Mouse (Mus musculus): ENCODE results near the gene Prune2. TPM values are rescaled to one million over a fixed set of nuclear protein-coding genes. Genes with fewer than 3 reads are reported as not detected.

Prune2 gene
- polyA plus RNA-seq, 1 experiment: 0.48 TPM

DNA sequence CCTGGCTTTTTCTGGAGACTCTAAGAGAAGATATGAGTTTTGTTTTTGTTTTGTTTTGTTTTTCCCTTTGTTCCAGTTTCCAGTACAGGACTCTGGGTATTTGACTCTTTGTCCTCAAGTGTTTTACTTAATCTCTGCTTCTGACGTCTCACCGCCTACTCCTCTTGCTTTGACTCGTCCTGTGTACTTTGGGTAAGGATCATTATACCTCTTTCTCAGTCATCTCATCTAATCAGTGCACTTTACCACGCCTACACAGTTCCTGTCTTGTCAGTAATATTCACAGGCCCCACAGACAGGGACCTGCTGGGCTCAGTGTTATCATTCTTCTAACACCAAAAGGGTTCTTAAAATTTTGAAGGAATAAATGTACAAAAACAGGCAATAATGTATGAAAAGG, 312.8 kb downstream of the Prune2 start:
- Histone ChIP-seq H3K27ac (ENCODE audit: insufficient read depth, low read depth, low read length) (no peak overlapping the region), H3K36me3 (ENCODE audit: control insufficient read depth, insufficient read depth, low read length) (no peaks in the 10 kb centered on the region), H3K27me3 (replicated peaks; ENCODE audit: control insufficient read depth, insufficient read depth, low read length) (no peaks in the 10 kb centered on the region), H3K4me1 (ENCODE audit: control insufficient read depth, insufficient read depth, low read length) (no peaks in the 10 kb centered on the region), H3K4me3 (ENCODE audit: insufficient read depth, low read depth, low read length) (no peak overlapping the region)
- no peak for TF ChIP-seq POLR2A (IDR thresholded peaks at IDR 0.05; ENCODE audit: low read depth, low read length)
- TF ChIP-seq CTCF (conservative IDR thresholded peaks at IDR 0.05; ENCODE audit: insufficient read depth, insufficient read length, low read depth, low read length): no peak
- no peak for DNase-seq
- 85% methylated on average over 4 of the region's 4 CpGs for WGBS

DNA sequence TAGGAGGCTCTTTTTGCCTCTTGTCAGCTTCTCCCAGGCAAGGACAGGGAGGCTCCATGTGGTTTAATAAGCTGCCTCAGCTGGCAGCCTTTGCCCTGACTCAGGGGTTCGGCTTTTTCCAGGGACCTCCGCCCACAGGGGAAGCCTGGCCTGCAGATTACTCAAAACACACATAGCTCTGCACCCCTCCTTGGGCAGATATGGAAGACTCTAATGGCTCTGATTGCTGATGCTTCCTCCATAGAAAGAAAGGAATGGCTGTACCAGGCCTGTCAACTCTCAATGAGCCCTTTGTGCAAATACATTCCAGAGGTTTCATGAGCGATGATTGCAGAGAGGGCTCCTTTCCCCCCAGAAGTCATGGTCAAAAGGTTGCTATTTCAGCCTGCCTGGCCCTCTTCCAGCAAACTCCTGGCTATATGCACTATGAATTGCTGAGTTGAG, 315.3 kb downstream of the Prune2 start:
- Histone ChIP-seq H3K27me3 (replicated peaks; ENCODE audit: control insufficient read depth, insufficient read depth, low read length) (no peaks in the 10 kb centered on the region), H3K4me1 (ENCODE audit: control insufficient read depth, insufficient read depth, low read length) (no peaks in the 10 kb centered on the region), H3K36me3 (ENCODE audit: control insufficient read depth, insufficient read depth, low read length) (no peaks in the 10 kb centered on the region), H3K4me3 (ENCODE audit: insufficient read depth, low read depth, low read length) (no peak overlapping the region), H3K27ac (ENCODE audit: insufficient read depth, low read depth, low read length) (no peak overlapping the region)
- WGBS: 26% methylated on average over 3 of the region's 3 CpGs
- TF ChIP-seq CTCF (conservative IDR thresholded peaks at IDR 0.05; ENCODE audit: insufficient read depth, insufficient read length, low read depth, low read length) (no peak), POLR2A (IDR thresholded peaks at IDR 0.05; ENCODE audit: low read depth, low read length) (no peak)
- DNase-seq: no peak

GRCm38 (mm10) chr19:17272988-17273387, 317.1 kb downstream of the Prune2 start:
- Histone ChIP-seq H3K4me3 (ENCODE audit: insufficient read depth, low read depth, low read length) (no peak overlapping the region), H3K36me3 (ENCODE audit: control insufficient read depth, insufficient read depth, low read length) (no peaks in the 10 kb centered on the region), H3K4me1 (ENCODE audit: control insufficient read depth, insufficient read depth, low read length) (no peaks in the 10 kb centered on the region), H3K27ac (ENCODE audit: insufficient read depth, low read depth, low read length) (no peak overlapping the region), H3K27me3 (replicated peaks; ENCODE audit: control insufficient read depth, insufficient read depth, low read length) (no peaks in the 10 kb centered on the region)
- DNase-seq: no peak
- TF ChIP-seq CTCF (conservative IDR thresholded peaks at IDR 0.05; ENCODE audit: insufficient read depth, insufficient read length, low read depth, low read length) (no peak), POLR2A (IDR thresholded peaks at IDR 0.05; ENCODE audit: low read depth, low read length) (no peak)
- WGBS: 67% methylated on average over 2 of the region's 2 CpGs

Other genes with a start within 250 kb of the Prune2 start
- 3.5 and 4.2 TPM in 2 replicates for gene Vps13a, start 175.2 kb upstream of the Prune2 start, polyA plus RNA-seq (2012; rRNA removed)
- gene Foxb2, start 82.3 kb upstream of the Prune2 start, polyA plus RNA-seq (2012; rRNA removed): not detected in 2 replicates